Mouse (Mus musculus): Measurements from ENCODE around the gene Ephb3. TPM values are rescaled to one million over a fixed set of nuclear protein-coding genes. Genes with fewer than 3 reads are reported as not detected.
A peak's percentile ranks its signal among the peaks of the same experiment; 100 is the strongest.

The Ephb3 gene
- polyA plus RNA-seq, 1 experiment from 2014 or later: 7.0 TPM

DNA sequence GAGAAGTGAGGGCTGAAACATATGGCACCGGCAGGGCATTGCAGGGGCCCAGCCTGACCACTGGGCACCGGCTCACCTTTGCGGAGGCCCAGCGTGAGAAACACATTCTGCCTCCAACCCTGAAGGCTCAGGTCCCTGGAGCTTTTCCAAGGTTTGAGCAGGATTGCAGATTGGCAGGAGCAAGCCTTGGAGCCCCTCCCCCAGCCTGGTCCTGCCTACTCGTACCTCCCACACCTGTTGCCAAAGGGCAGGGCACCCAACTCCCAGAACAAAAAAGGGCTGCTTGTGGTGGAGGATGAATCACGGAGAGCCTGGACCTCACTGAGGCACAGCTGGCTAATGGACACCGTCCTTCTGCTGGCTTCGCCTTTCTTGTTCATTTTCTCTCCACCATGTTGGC lies 30.6 kb downstream of the Ephb3 start:
- no peak for ATAC-seq
- Histone ChIP-seq H3K4me1 (replicated peaks; ENCODE audit: control insufficient read depth, insufficient read depth, low read length) (peaks cover 12% of the 10 kb centered on the region), H3K9me3 (ENCODE audit: control insufficient read depth, low read length) (no peaks in the 10 kb centered on the region), H3K9ac (replicated peaks; ENCODE audit: low read depth, low read length) (no peak overlapping the region), H3K4me2 (ENCODE audit: low read length) (no peak overlapping the region), H3K36me3 (ENCODE audit: control insufficient read depth, insufficient read depth) (no peaks in the 10 kb centered on the region), H3K4me3 (replicated peaks; ENCODE audit: low read length) (no peak overlapping the region), H3K27me3 (replicated peaks; ENCODE audit: control insufficient read depth, insufficient read depth, low read length) (no peaks in the 10 kb centered on the region), H3K27ac (ENCODE audit: low read length) (no peak overlapping the region)
- 57% methylated on average over 8 of the region's 8 CpGs for WGBS

DNA sequence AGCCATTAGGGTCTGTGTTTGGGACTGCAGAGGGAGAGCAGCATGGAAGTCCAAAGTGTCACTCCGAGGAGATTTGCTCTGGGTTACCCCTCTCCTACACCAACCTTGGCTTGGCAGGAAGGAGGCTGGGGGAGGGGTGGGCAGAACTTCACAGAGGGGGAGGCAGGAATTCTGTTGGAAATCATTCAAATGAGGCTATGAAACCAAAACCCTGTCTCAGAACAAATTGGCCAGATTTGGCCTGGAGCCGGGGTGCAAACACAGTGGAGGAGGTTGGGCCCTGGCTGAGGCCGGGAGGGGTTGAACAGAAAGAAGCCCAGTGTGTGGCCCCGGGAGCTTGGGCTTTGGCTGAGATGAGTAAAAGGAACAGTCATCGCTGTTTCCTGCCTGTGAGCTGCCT lies 34.2 kb downstream of the Ephb3 start:
- no peak overlapping the region for H3K27ac ChIP-seq (ENCODE audit: low read length)
- no peaks in the 10 kb centered on the region for H3K36me3 ChIP-seq (ENCODE audit: control insufficient read depth, insufficient read depth)
- peaks cover 12% of the 10 kb centered on the region for H3K4me1 ChIP-seq (replicated peaks; ENCODE audit: control insufficient read depth, insufficient read depth, low read length)
- no peak overlapping the region for H3K4me3 ChIP-seq (replicated peaks; ENCODE audit: low read length)
- WGBS: 4% methylated on average over 5 of the region's 5 CpGs
- H3K4me2 ChIP-seq (ENCODE audit: low read length): no peak overlapping the region
- H3K27me3 ChIP-seq (replicated peaks; ENCODE audit: control insufficient read depth, insufficient read depth, low read length): peaks cover 2% of the 10 kb centered on the region; the same call in 1 of the 2 replicates
- H3K9me3 ChIP-seq (ENCODE audit: control insufficient read depth, low read length): no peaks in the 10 kb centered on the region
- peak; percentile 78 for ATAC-seq
- H3K9ac ChIP-seq (replicated peaks; ENCODE audit: low read depth, low read length): no peak overlapping the region

GRCm38 (mm10) chr16:21240547-21240946 lies 36.0 kb downstream of the Ephb3 start:
- H3K27me3 ChIP-seq (replicated peaks; ENCODE audit: control insufficient read depth, insufficient read depth, low read length): peaks cover 6% of the 10 kb centered on the region; the same call in 1 of the 2 replicates
- 68% methylated on average over 3 of the region's 3 CpGs for WGBS
- H3K9ac ChIP-seq (replicated peaks; ENCODE audit: low read depth, low read length): no peak overlapping the region
- H3K36me3 ChIP-seq (ENCODE audit: control insufficient read depth, insufficient read depth): no peaks in the 10 kb centered on the region
- no peak overlapping the region for H3K4me3 ChIP-seq (replicated peaks; ENCODE audit: low read length)
- H3K9me3 ChIP-seq (ENCODE audit: control insufficient read depth, low read length): no peaks in the 10 kb centered on the region
- no peak overlapping the region for H3K4me2 ChIP-seq (ENCODE audit: low read length)
- ATAC-seq: no peak
- no peak overlapping the region for H3K27ac ChIP-seq (ENCODE audit: low read length)
- peaks cover 15% of the 10 kb centered on the region for H3K4me1 ChIP-seq (replicated peaks; ENCODE audit: control insufficient read depth, insufficient read depth, low read length)

GRCm38 (mm10) chr16:21241030-21241429 lies 36.5 kb downstream of the Ephb3 start:
- Histone ChIP-seq H3K9ac (replicated peaks; ENCODE audit: low read depth, low read length) (no peak overlapping the region), H3K4me2 (ENCODE audit: low read length) (no peak overlapping the region), H3K9me3 (ENCODE audit: control insufficient read depth, low read length) (no peaks in the 10 kb centered on the region), H3K27ac (ENCODE audit: low read length) (no peak overlapping the region), H3K4me1 (replicated peaks; ENCODE audit: control insufficient read depth, insufficient read depth, low read length) (peaks cover 17% of the 10 kb centered on the region), H3K36me3 (ENCODE audit: control insufficient read depth, insufficient read depth) (no peaks in the 10 kb centered on the region), H3K27me3 (replicated peaks; ENCODE audit: control insufficient read depth, insufficient read depth, low read length) (peaks cover 6% of the 10 kb centered on the region; the same call in 1 of the 2 replicates), H3K4me3 (replicated peaks; ENCODE audit: low read length) (no peak overlapping the region)
- no peak for ATAC-seq

DNA sequence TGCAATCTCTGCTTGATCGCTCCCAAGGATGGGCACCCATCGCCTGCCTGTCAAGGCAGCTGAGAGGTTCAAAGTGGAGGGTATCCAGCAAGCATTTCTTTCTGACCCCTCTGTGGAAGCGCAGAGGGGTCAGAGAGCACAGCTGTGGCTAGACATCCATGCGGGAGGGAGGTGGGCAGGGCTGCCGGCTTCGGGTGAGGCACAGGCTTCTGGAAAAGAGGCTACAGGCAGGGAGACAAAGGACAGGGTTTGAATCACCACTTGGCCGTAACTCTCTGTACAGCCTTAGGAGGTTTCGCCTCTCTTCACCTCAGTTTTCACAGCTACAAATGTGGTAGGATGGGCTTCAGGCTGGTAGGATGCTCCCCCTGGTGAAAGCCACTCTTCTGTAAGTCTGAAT lies 38.4 kb downstream of the Ephb3 start:
- H3K27ac ChIP-seq (ENCODE audit: low read length): no peak overlapping the region
- 45% methylated on average over 8 of the region's 8 CpGs for WGBS
- no peaks in the 10 kb centered on the region for H3K9me3 ChIP-seq (ENCODE audit: control insufficient read depth, low read length)
- no peak overlapping the region for H3K4me3 ChIP-seq (replicated peaks; ENCODE audit: low read length)
- no peak overlapping the region for H3K4me2 ChIP-seq (ENCODE audit: low read length)
- H3K9ac ChIP-seq (replicated peaks; ENCODE audit: low read depth, low read length): no peak overlapping the region
- peaks cover 19% of the 10 kb centered on the region for H3K27me3 ChIP-seq (replicated peaks; ENCODE audit: control insufficient read depth, insufficient read depth, low read length)
- H3K4me1 ChIP-seq (replicated peaks; ENCODE audit: control insufficient read depth, insufficient read depth, low read length): peaks cover 29% of the 10 kb centered on the region
- no peaks in the 10 kb centered on the region for H3K36me3 ChIP-seq (ENCODE audit: control insufficient read depth, insufficient read depth)
- ATAC-seq: no peak

DNA sequence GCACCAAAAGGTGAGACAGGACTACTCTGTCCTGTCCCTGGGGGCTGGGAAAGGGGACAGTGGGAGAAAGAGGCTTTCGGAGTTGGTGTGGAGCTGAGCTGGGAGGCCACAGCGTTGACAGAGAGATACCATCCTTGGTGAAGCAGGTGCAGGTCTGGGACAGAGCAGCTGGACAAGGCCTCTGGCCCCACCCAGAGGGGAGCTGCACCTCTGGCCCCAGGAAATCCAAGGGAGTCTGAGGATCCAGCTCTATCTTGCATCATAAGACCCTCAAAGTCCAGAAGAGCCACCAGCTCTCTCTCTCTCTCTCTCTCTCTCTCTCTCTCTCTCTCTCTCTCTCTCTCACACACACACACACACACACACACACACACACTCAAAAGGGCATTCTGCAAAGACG lies 40.2 kb downstream of the Ephb3 start:
- H3K4me2 ChIP-seq (ENCODE audit: low read length): no peak overlapping the region
- peaks cover 28% of the 10 kb centered on the region for H3K4me1 ChIP-seq (replicated peaks; ENCODE audit: control insufficient read depth, insufficient read depth, low read length)
- no peak overlapping the region for H3K27ac ChIP-seq (ENCODE audit: low read length)
- 60% methylated on average over 3 of the region's 3 CpGs for WGBS
- no peak for ATAC-seq
- no peaks in the 10 kb centered on the region for H3K9me3 ChIP-seq (ENCODE audit: control insufficient read depth, low read length)
- H3K9ac ChIP-seq (replicated peaks; ENCODE audit: low read depth, low read length): no peak overlapping the region
- H3K27me3 ChIP-seq (replicated peaks; ENCODE audit: control insufficient read depth, insufficient read depth, low read length): peaks cover 32% of the 10 kb centered on the region
- no peaks in the 10 kb centered on the region for H3K36me3 ChIP-seq (ENCODE audit: control insufficient read depth, insufficient read depth)
- H3K4me3 ChIP-seq (replicated peaks; ENCODE audit: low read length): no peak overlapping the region

- H3K36me3 ChIP-seq (ENCODE audit: control insufficient read depth, insufficient read depth): no peaks in the 10 kb centered on the region
- no peak overlapping the region for H3K27ac ChIP-seq (ENCODE audit: low read length)
- 14% methylated on average over 7 of the region's 7 CpGs for WGBS
- H3K4me2 ChIP-seq (ENCODE audit: low read length): no peak overlapping the region
- ATAC-seq: no peak
- H3K4me3 ChIP-seq (replicated peaks; ENCODE audit: low read length): no peak overlapping the region
- no peaks in the 10 kb centered on the region for H3K9me3 ChIP-seq (ENCODE audit: control insufficient read depth, low read length)
- no peak overlapping the region for H3K9ac ChIP-seq (replicated peaks; ENCODE audit: low read depth, low read length)
- H3K4me1 ChIP-seq (replicated peaks; ENCODE audit: control insufficient read depth, insufficient read depth, low read length): peaks cover 28% of the 10 kb centered on the region
- peaks cover 34% of the 10 kb centered on the region for H3K27me3 ChIP-seq (replicated peaks; ENCODE audit: control insufficient read depth, insufficient read depth, low read length)
These were observed 40.8 kb downstream of the Ephb3 start for GRCm38 (mm10) chr16:21245387-21245786.

- H3K4me1 ChIP-seq (replicated peaks; ENCODE audit: control insufficient read depth, insufficient read depth, low read length): peaks cover 28% of the 10 kb centered on the region
- H3K36me3 ChIP-seq (ENCODE audit: control insufficient read depth, insufficient read depth): no peaks in the 10 kb centered on the region
- peak overlapping the region; percentile 97 for H3K4me2 ChIP-seq (ENCODE audit: low read length)
- no peaks in the 10 kb centered on the region for H3K9me3 ChIP-seq (ENCODE audit: control insufficient read depth, low read length)
- under 1% methylated on average over 28 of the region's 29 CpGs for WGBS
- peak; percentile 91 for ATAC-seq
- H3K9ac ChIP-seq (replicated peaks; ENCODE audit: low read depth, low read length): peak overlapping the region; percentile 55
- no peak overlapping the region for H3K27ac ChIP-seq (ENCODE audit: low read length)
- peak overlapping the region; percentile 53 for H3K4me3 ChIP-seq (replicated peaks; ENCODE audit: low read length)
- peaks cover 34% of the 10 kb centered on the region for H3K27me3 ChIP-seq (replicated peaks; ENCODE audit: control insufficient read depth, insufficient read depth, low read length)
These were observed 41.4 kb downstream of the Ephb3 start for GRCm38 (mm10) chr16:21245931-21246390.

DNA sequence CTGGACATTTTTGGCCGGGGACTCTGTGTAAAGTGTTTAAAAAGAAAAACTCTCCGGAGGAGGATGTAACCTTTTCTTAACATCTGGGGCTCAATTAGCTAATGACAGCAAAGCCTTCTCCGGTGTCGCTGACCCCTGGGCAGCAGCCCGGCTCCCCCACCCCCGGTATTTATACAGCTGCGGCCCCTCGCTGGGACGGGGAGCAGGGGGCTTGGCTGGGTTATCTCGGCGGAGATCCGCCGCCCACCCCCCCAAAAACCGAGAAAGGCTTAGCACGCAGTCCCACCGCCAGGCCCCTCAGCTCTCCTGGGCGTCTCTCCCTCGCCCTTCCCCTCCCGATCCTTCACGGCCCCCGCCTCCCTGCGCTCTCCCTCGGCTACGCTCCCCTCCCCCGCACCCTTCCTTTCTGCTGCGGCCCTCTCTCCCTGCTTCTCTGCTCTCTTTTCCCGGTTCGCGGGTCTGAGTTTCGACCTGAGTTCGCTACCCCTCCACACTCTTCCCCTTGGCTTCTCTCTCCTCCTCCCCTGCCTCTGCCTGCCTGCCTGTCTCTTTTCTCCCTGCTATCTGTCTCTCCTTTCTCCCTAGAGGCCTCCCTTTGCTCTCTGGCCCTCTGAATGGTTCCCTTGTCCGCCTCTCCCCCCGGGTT lies 42.0 kb downstream of the Ephb3 start:
- no peaks in the 10 kb centered on the region for H3K9me3 ChIP-seq (ENCODE audit: control insufficient read depth, low read length)
- H3K9ac ChIP-seq (replicated peaks; ENCODE audit: low read depth, low read length): peak overlapping the region; percentile 55
- H3K4me1 ChIP-seq (replicated peaks; ENCODE audit: control insufficient read depth, insufficient read depth, low read length): peaks cover 28% of the 10 kb centered on the region
- 2% methylated on average over 31 of the region's 33 CpGs for WGBS
- ATAC-seq: peak; percentile 39
- peak overlapping the region; percentile 53 for H3K4me3 ChIP-seq (replicated peaks; ENCODE audit: low read length)
- H3K27me3 ChIP-seq (replicated peaks; ENCODE audit: control insufficient read depth, insufficient read depth, low read length): peaks cover 34% of the 10 kb centered on the region
- peak overlapping the region; percentile 97 for H3K4me2 ChIP-seq (ENCODE audit: low read length)
- no peaks in the 10 kb centered on the region for H3K36me3 ChIP-seq (ENCODE audit: control insufficient read depth, insufficient read depth)
- no peak overlapping the region for H3K27ac ChIP-seq (ENCODE audit: low read length)
